Mouse (Mus musculus) G1E (cell line): ENCODE measurements at regions not wholly inside any gene's neighbourhood (a gene's known extent, or its start where the extent isn't known, plus 50 kb on each side); places are given as distances from the start of the nearest gene placed in this dataset.

Source experiments
- ATAC-seq: 2 replicates; pipeline ENCODE4 v1.8.0; 2016; ENCODE audit warnings: mild to moderate bottlenecking; ENCODE audit not compliant: insufficient number of reproducible peaks, poor library complexity, low FRiP score, severe bottlenecking; ENCODE audit errors: extremely low read depth
- DNase-seq: peaks from one replicate; pipeline ENCODE4 v3.0.0; 2012; ENCODE audit warnings: low spot score
- H3K27me3 ChIP-seq: 2 replicates; pipeline ENCODE4 v1.6.1; 2012; ENCODE audit warnings: mild to moderate bottlenecking, low read length, inconsistent platforms; ENCODE audit not compliant: insufficient read depth
- H3K36me3 ChIP-seq: replicated peaks from 2 replicates; pipeline ENCODE3; 2012; ENCODE audit warnings: mild to moderate bottlenecking, inconsistent platforms
- H3K4me1 ChIP-seq: 2 replicates; pipeline ENCODE4 v1.6.1; 2012; ENCODE audit warnings: low read depth, low read length, inconsistent platforms, mixed read lengths; ENCODE audit not compliant: insufficient read depth
- H3K4me3 ChIP-seq: 2 replicates; pipeline ENCODE4 v1.5.1; 2012; ENCODE audit warnings: low read depth, mild to moderate bottlenecking, inconsistent platforms, low read length, moderate library complexity, mixed read lengths
- H3K9me3 ChIP-seq: replicated peaks from 2 replicates; pipeline ENCODE4 v1.6.1; 2012; ENCODE audit warnings: inconsistent platforms
- CTCF ChIP-seq: IDR thresholded peaks from 2 replicates; pipeline ENCODE4 v1.5.1; 2012; ENCODE audit warnings: low read depth, low read length, inconsistent platforms, mixed read lengths
- GATA1 ChIP-seq: IDR thresholded peaks from 2 replicates; pipeline ENCODE4 v1.6.1; 2012; ENCODE audit warnings: borderline replicate concordance, low read length, inconsistent platforms, mixed read lengths
- GATA2 ChIP-seq: IDR thresholded peaks from 2 replicates; pipeline ENCODE4 v1.6.1; 2012; ENCODE audit warnings: low read depth, low read length, inconsistent platforms, borderline replicate concordance
- POLR2AphosphoS5 ChIP-seq: IDR thresholded peaks from 2 replicates; pipeline ENCODE4 v1.6.1; 2012; ENCODE audit warnings: low read depth, low read length, inconsistent platforms; ENCODE audit not compliant: insufficient replicate concordance
- TAL1 ChIP-seq: conservative IDR thresholded peaks from 2 replicates; pipeline ENCODE4 v1.6.1; 2012; ENCODE audit warnings: low read depth, low read length, inconsistent platforms, mixed read lengths

DNA sequence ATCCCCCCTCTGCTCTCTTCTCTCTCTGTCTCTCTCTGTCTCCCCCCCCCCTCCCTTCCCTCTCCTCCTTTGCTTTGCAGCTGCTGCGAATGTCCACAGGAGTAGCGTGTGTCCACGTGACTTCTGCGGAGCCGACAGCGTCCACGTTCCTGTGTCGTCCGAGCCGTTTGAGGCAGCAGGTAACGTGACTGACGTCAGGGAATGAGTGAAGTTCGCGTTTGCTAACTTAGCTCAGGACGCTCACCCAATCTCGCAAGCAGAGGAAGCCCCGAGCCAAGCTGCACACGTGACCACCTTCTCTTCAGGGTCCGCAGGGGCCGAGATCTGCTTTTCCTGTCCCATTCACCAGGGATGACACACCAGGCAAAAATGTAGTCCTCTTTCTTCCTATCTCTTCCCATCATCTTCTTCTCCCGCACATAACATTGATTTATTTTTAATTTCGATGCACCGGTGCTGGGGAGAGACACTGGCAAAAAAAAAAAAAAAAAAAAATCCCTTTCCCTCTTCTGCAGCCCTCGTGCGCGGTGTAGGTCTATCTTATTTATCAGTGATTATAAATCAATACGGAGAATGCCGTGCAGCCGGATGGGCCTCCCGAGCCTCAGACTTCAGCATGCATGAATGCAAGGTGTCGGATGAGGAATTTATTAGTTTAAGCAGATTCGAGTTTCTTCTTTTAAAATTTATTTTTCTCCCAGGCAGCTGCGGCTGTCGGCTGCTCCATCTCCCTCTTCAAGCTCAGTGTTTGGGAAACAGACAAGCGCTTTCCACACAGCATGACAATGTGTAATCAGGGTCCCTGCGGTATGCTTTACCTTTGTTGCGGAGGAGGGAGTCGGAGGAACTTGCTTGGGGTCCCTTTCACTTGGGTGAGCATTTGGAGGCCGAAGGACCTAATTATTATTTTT lies 164.3 kb downstream of the Vrk1 start:
- no peaks in the 10 kb centered on the region for H3K4me1 ChIP-seq
- no peaks in the 10 kb centered on the region for H3K36me3 ChIP-seq
- H3K27me3 ChIP-seq, result no peaks in the 10 kb centered on the region
- DNase-seq, result no peak
- H3K9me3 ChIP-seq, result peaks cover 85% of the 10 kb centered on the region
- ATAC-seq, result no peak
- no peak for TF ChIP-seq CTCF
- no peak for TF ChIP-seq GATA1
- TF ChIP-seq TAL1, result no peak
- TF ChIP-seq POLR2AphosphoS5, result no peak
- TF ChIP-seq GATA2, result no peak
- H3K4me3 ChIP-seq, result peak overlapping the region; percentile 31; the same call in 1 of the 2 replicates

DNA sequence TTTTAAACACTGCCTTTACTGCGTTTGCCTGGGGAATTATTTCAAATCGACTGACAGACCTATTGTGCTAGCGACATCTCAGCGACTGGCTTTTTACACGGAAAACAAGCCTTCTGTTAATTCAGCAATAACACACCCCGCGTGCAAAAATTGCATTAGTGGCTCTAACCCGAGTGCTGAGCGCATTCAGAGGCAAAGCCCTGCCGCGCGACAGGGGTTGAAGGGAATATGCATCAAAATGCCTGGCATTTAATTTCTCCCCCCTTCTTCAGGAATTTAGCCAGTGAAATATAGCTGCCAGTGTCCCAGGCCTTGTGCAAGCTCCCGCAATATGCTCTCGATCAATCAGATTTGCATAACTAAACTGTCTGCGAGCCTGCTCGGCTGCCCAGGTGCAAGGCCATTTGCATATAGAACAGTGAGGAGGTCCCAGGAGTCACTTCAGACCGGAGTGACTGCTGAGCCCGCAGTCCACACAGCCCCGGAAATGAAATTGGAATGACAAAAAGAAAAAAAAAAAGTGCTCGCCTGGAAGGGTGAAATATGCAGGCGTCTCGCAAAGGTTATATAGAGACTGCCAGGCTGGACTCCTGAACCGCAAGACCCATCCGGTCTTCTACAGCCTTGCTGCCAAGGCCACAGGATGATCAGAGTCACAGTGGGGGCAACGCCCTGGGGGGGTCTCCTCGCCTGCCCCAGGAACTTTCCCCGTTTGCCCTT lies 165.1 kb downstream of the Vrk1 start:
- Histone ChIP-seq H3K36me3 (no peaks in the 10 kb centered on the region), H3K4me3 (no peak overlapping the region), H3K27me3 (no peaks in the 10 kb centered on the region), H3K4me1 (no peaks in the 10 kb centered on the region), H3K9me3 (peaks cover 86% of the 10 kb centered on the region)
- no peak for DNase-seq
- no peak for ATAC-seq
- TF ChIP-seq POLR2AphosphoS5 (no peak), GATA2 (no peak), TAL1 (no peak), CTCF (no peak), GATA1 (no peak)

DNA sequence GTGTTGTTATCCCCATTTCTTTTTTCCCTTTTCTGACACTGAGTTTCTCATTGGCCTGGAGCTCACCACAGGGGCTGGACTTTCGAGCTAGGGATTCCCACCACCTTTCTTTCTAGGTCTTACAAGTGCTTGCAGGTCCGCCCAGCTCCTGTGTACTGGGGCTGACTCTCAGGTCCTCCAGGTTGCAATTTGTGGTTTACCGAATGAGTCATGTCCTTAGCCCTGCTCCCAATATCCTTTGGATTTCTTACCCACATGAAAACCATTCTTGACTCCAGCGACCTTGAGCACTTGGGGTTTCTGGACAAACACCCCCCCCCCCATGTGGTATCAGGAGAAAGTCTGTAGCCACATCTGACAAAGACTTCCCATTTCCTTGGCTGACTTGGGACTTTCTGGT lies 167.3 kb downstream of the Vrk1 start:
- no peaks in the 10 kb centered on the region for H3K4me1 ChIP-seq
- no peak for ATAC-seq
- DNase-seq, result no peak
- no peaks in the 10 kb centered on the region; the same call in 1 of the 2 replicates for H3K27me3 ChIP-seq
- H3K9me3 ChIP-seq, result peaks cover 91% of the 10 kb centered on the region
- H3K36me3 ChIP-seq, result no peaks in the 10 kb centered on the region
- no peak overlapping the region for H3K4me3 ChIP-seq
- TF ChIP-seq POLR2AphosphoS5, result no peak

DNA sequence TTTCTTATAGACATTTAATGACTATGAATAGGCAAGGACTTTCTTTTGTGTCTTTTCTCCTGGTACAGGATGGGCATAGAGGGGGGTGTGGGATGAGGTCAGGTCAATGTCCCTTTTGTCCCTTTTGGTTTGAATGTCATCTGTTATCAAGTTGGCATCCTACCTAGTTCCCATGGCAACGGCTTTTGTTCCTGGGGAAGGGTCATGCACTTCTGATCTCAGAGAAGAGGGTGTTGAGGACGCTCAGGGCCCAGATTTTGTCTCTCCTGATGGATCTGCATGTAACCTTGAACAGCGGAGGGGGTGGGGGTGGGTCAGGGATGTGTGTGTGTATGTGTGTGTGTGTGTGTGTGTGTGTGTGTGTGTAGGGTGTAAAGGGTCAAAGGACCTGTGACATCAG lies 167.8 kb downstream of the Vrk1 start:
- no peaks in the 10 kb centered on the region; the same call in 1 of the 2 replicates for H3K27me3 ChIP-seq
- H3K9me3 ChIP-seq, result peaks cover 91% of the 10 kb centered on the region
- ATAC-seq, result no peak

DNA sequence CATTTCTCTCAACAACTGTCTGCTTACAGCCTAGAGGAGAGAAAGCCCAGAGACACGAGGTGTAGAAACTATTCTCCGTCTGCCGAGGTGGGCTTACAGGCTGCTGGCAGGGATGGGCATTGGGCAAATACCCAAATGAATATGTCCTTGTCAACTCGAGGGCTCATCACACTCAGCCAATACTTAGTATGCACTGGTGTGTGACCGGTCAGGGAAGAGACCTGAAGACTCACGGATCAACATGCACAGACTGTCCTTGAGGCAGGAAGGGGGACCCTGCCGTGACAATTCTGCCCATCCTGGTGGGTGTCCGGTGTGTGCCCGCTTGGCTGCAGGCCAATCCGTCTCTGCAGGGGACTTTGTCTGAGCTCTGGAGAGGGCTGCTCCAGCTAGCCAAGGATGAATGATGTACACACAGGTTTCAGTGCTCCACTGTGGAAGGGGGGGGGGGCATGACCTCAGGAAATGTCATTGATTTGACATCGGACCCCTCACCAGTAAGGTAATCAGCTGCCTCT lies 168.7 kb downstream of the Vrk1 start:
- no peak for ATAC-seq

More for the DNA sequence above, 167.8 kb downstream of the Vrk1 start:
- H3K4me1 ChIP-seq, result no peaks in the 10 kb centered on the region
- H3K36me3 ChIP-seq, result no peaks in the 10 kb centered on the region
- no peak overlapping the region for H3K4me3 ChIP-seq
- no peak for DNase-seq
- TF ChIP-seq GATA1, result no peak
- no peak for TF ChIP-seq GATA2
- TF ChIP-seq POLR2AphosphoS5, result no peak
- no peak for TF ChIP-seq CTCF
- TF ChIP-seq TAL1, result no peak

DNA sequence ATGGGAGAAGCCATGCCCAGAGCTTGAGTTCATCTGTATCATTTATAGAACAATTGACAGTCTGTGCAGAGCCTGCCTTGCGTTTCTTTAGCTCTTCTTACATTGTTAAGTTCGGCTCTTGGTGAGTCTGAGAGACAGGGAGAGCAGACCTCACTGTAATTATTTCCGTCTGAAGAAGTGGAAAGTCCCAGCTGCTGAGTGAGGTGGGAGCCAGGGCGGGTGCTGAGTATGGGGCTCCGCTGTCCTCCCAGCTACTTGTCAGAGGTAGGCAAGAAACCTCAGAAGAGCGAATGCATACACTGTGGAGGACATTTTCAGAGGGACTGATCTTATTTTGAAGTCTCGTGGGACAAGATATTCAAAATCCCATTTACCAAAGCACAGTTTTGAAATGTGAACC lies 172.9 kb downstream of the Vrk1 start:
- Histone ChIP-seq H3K27me3 (no peaks in the 10 kb centered on the region; the same call in 1 of the 2 replicates), H3K4me3 (no peak overlapping the region), H3K36me3 (no peaks in the 10 kb centered on the region), H3K4me1 (no peaks in the 10 kb centered on the region), H3K9me3 (peaks cover 90% of the 10 kb centered on the region)
- DNase-seq, result no peak
- TF ChIP-seq CTCF, result no peak
- TF ChIP-seq TAL1, result no peak
- TF ChIP-seq GATA1, result no peak
- no peak for TF ChIP-seq POLR2AphosphoS5
- no peak for TF ChIP-seq GATA2
- ATAC-seq, result no peak

More for the DNA sequence above, 168.7 kb downstream of the Vrk1 start:
- no peaks in the 10 kb centered on the region for H3K36me3 ChIP-seq
- no peak for DNase-seq
- no peak overlapping the region for H3K4me3 ChIP-seq
- no peaks in the 10 kb centered on the region for H3K4me1 ChIP-seq
- TF ChIP-seq POLR2AphosphoS5, result no peak
- TF ChIP-seq GATA2, result no peak
- no peak for TF ChIP-seq CTCF
- no peak for TF ChIP-seq GATA1
- TF ChIP-seq TAL1, result no peak
- H3K27me3 ChIP-seq, result no peaks in the 10 kb centered on the region; the same call in 1 of the 2 replicates
- H3K9me3 ChIP-seq, result peaks cover 93% of the 10 kb centered on the region
